Mouse (Mus musculus) heart, adult 2 months (tissue): ENCODE measurements around the gene Ang6.
"Not testable (repeated sequence)": the region's sequence is repeated elsewhere in the genome, so short reads cannot be mapped to it uniquely, and the experiment has no call there.

ENCODE experiments used
- EP300 ChIP-seq: fragments of 200-500 bp; IDR thresholded peaks from 2 replicates; pipeline ENCODE4 v1.6.1; 2011; ENCODE audit warnings: low read depth, low read length, control low read depth; ENCODE audit not compliant: insufficient read depth
- POLR2A ChIP-seq: fragments of 200-500 bp; IDR thresholded peaks from 2 replicates; pipeline ENCODE4 v1.6.1; 2011; ENCODE audit warnings: mild to moderate bottlenecking, low read depth, low read length, control low read depth; ENCODE audit not compliant: insufficient read depth

- not testable (repeated sequence) for TF ChIP-seq EP300, POLR2A
These were observed 48.7 kb downstream of the Ang6 start for GRCm38 (mm10) chr14:43953382-43953781.
